Mouse (Mus musculus) cerebellum, adult 2 months (tissue): ENCODE data around the gene Ist1. TPM values are rescaled to one million over a fixed set of nuclear protein-coding genes. Genes with fewer than 3 reads are reported as not detected.

Experiments
- DNase-seq, 2 experiments: peaks; one replicate each; pipeline ENCODE4 v3.0.0; 2021
- H3K27ac ChIP-seq: fragments of 200-500 bp; 2 replicates; pipeline ENCODE4 v1.5.1; 2012; ENCODE audit warnings: low read length, control low read depth, inconsistent platforms; ENCODE audit not compliant: insufficient read depth
- H3K27me3 ChIP-seq: fragments of 200-500 bp; 2 replicates; pipeline ENCODE4 v1.6.1; 2012; ENCODE audit warnings: inconsistent platforms, mild to moderate bottlenecking, low read length, moderate library complexity; ENCODE audit not compliant: control insufficient read depth, insufficient read depth
- H3K4me1 ChIP-seq: fragments of 200-500 bp; 2 replicates; pipeline ENCODE4 v1.6.1; 2011; ENCODE audit warnings: low read length; ENCODE audit not compliant: control insufficient read depth, insufficient read depth
- H3K4me3 ChIP-seq: fragments of 200-500 bp; replicated peaks from 2 replicates; pipeline ENCODE3; 2011; ENCODE audit warnings: mild to moderate bottlenecking, low read depth, low read length, control low read depth; ENCODE audit not compliant: insufficient read depth
- CTCF ChIP-seq: fragments of 200-500 bp; IDR thresholded peaks from 2 replicates; pipeline ENCODE4 v1.5.1; 2011; ENCODE audit warnings: low read depth, mild to moderate bottlenecking, control low read depth, low read length, moderate library complexity, borderline replicate concordance; ENCODE audit not compliant: insufficient read depth
- POLR2A ChIP-seq: fragments of 200-500 bp; IDR thresholded peaks from 2 replicates; pipeline ENCODE4 v1.6.1; 2011; ENCODE audit warnings: low read length, control low read depth, borderline replicate concordance; ENCODE audit not compliant: insufficient read depth
- WGBS: fragments of 180-500 bp; shearing (Covaris S2); methylation state at CpG from one replicate; pipeline ENCODE4 v1.1.7; 2018; 5-methylcytosine and 5-hydroxymethylcytosine counted together
- polyA plus RNA-seq: library from polyadenylated mRNA; depleted of rRNA; stranded (reverse); fragments of >200 nt; gene quantifications from 2 replicates; pipeline ENCODE4 v1.2.3, GENCODE M21; 2012

Gene Ist1
- polyA plus RNA-seq, 1 experiment = 90.7 TPM

DNA sequence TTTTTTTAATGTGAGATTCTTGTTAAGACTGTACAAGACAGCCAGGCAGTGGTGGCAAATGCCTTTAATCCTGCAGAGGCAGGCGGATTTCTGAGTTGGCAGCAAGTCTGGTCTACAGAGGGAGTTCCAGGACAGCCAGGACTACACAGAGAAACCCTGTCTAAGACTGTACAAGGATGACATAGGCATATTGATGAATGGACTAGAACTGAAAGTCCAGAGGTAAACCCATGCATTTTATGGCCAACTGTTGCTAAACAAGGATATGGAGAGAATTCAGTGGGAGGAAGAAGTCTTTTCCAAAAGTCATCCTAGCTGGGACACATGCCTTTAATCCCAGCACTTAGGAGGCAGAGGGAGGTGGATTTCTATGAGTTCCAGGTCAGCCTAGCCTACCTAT lies 4.7 kb upstream of the Ist1 start:
- no peak for TF ChIP-seq POLR2A
- TF ChIP-seq CTCF = no peak
- WGBS = 73% methylated on average over 1 of the region's 1 CpGs
- DNase-seq = no peak

DNA sequence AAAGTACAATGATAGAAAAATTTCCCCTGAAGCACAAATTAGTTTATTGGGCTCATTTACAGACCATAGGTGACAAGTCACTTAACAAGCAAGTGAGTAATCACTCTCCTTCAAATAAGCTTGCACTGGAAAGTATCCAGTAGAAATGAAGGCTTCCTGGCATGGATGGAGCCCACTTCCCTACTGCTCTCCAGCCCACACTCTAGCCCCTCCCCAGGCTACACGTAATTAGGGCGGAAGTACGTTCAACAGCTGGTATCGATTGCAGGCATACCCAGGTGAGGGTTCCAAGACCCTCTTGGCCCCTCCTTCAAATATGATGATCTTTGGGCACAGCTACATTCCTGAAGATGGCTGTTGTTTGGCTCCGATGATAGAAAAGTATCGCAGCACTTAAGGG lies 1.1 kb upstream of the Ist1 start:
- Histone ChIP-seq H3K4me3 (no peak overlapping the region), H3K27ac (no peak overlapping the region), H3K4me1 (peaks cover 6% of the 10 kb centered on the region; the same call in 1 of the 2 replicates), H3K27me3 (no peaks in the 10 kb centered on the region)
- WGBS = 62% methylated on average over 6 of the region's 6 CpGs
- no peak for TF ChIP-seq CTCF
- no peak for TF ChIP-seq POLR2A
- no peak for DNase-seq

More for the DNA sequence above, 4.7 kb upstream of the Ist1 start:
- Histone ChIP-seq H3K27me3 (no peaks in the 10 kb centered on the region), H3K27ac (no peak overlapping the region), H3K4me1 (no peaks in the 10 kb centered on the region; the same call in 1 of the 2 replicates), H3K4me3 (no peak overlapping the region)

DNA sequence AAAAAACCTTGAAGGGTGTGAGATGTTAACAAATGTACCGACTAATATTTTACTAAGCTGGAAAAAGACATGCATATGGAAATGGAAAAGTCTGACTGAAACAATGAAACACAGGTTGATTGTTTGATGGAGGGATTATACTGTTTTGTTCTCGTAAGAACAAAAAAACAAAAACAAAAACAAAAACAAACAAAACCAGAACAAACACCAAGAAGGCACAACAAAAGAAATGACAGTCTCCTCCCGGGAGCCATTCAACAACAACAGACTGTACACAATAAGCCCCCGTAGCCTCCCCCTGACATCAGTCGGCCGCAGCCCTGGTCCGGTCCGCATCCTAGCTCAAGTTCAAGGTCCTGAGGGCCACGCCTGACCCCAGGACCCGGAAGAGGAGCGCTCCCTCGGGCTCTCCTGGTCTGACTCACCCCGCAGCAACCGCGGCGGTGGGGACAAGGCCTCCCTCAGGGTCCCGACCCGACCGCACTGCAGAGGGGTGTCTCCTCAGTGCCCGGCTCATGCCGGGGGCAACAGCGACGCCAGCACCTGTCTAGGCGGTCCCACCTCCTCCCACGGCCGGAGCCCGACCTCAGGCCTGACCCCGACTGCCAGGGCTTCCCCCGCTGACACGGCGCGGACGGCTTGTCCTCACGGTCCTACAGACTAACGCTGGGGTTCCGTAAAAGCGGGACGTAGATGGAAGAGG lies 466 bp downstream of the Ist1 start:
- H3K4me3 ChIP-seq = peak overlapping the region; percentile 96
- no peak for DNase-seq
- peak overlapping the region; percentile 72 for H3K27ac ChIP-seq
- no peaks in the 10 kb centered on the region for H3K27me3 ChIP-seq
- under 1% methylated on average over 38 of the region's 38 CpGs for WGBS
- no peak for TF ChIP-seq POLR2A
- no peak for TF ChIP-seq CTCF
- H3K4me1 ChIP-seq = peaks cover 6% of the 10 kb centered on the region; the same call in 1 of the 2 replicates

DNA sequence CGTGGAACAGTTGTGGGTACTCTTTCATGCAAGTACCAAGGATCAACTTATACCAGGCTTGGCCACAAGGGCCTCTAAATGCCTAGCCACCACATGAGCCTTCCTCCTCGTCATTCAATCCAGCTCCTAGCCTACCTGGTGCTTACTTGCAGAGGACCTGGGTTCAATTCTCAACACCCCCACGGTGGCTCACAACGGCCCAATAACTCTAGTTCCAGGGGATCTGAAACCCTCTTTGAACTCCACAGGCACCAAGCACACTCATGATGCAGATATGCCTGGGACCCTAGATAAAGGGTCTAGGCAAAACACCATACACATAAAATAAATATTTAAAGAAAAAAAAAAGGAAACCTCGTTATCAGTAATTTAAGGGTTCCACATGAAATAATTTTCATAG lies 1.3 kb downstream of the Ist1 start:
- TF ChIP-seq CTCF (peak; percentile 2; the same call in 1 of the 2 replicates), POLR2A (no peak)
- WGBS = 31% methylated on average over 5 of the region's 5 CpGs
- DNase-seq = peak in 1 of 2 experiments; percentile 34

DNA sequence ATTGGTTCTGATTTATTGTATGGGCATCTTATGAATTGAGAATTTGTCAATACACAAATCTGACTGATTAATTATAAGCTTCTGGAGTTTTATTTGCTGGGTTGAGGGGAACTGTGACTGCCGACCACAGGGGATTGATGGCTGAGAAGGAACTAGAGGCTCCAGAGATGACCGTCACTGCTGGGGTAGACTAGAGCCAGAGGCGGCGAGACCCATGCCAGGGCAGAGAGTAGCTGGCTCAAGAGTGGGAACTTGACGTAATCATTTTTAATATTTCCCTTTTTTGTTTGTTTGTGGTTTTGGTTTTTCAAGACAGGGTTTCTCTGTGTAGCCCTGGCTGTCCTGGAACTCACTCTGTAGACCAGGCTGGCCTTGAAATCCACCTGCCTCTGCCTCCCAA lies 5.8 kb downstream of the Ist1 start:
- no peaks in the 10 kb centered on the region for H3K27me3 ChIP-seq
- H3K4me3 ChIP-seq = no peak overlapping the region
- H3K27ac ChIP-seq = no peak overlapping the region
- TF ChIP-seq CTCF = no peak
- DNase-seq = no peak
- WGBS = 72% methylated on average over 5 of the region's 5 CpGs
- H3K4me1 ChIP-seq = peaks cover 10% of the 10 kb centered on the region; the same call in 1 of the 2 replicates

More for the DNA sequence above, 1.3 kb downstream of the Ist1 start:
- H3K27ac ChIP-seq = no peak overlapping the region
- H3K4me3 ChIP-seq = peak overlapping the region; percentile 26
- no peaks in the 10 kb centered on the region for H3K27me3 ChIP-seq
- H3K4me1 ChIP-seq = peaks cover 6% of the 10 kb centered on the region; the same call in 1 of the 2 replicates

DNA sequence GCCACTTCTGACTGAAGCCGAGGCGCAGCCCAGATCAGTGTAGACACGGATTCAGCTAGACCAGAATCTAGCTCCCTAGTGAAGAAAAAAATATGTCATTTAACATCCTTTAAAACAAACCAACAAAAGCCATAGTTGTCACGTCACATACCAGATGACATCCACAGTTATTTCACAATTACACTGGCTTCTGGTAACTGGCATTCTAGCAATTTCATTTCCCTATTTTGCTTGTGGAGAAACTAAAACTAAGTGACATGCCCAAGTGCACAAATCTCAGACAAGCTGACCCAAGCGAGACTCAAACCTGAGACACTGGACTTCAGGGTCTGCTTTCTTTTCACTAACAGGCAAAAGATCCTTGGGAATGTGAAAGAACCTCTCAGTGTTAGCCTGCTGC lies 10.9 kb downstream of the Ist1 start:
- Histone ChIP-seq H3K4me1 (0 out of 2 replicates have a peak, but pooled peaks cover 3% of the 10 kb centered on the region), H3K27ac (no peak overlapping the region), H3K4me3 (no peak overlapping the region), H3K27me3 (no peaks in the 10 kb centered on the region)
- no peak for TF ChIP-seq CTCF
- no peak for TF ChIP-seq POLR2A
- 92% methylated on average over 5 of the region's 5 CpGs for WGBS
- DNase-seq = no peak

DNA sequence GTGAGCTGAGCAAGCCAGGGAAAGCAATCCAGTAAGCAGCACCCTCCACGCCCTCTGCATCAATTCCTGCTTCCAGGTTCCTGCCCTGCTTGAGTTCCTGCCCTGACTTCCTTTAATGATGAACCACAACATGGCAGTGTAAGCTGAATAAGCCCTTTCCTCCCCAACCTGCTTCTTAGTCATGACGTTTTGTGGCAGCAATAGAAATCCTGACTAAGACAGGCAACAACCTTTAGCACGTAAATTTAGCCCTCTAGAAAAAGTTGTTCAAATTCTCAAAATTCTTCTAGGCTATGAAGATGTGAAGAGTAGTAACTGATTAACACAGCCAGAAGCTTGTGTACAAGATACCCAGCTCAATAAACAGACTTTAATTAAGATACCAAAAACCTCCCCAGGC lies 11.5 kb downstream of the Ist1 start:
- no peak for DNase-seq
- Histone ChIP-seq H3K27ac (no peak overlapping the region), H3K4me3 (no peak overlapping the region), H3K4me1 (0 out of 2 replicates have a peak, but pooled peaks cover 3% of the 10 kb centered on the region), H3K27me3 (no peaks in the 10 kb centered on the region)
- 81% methylated on average over 3 of the region's 3 CpGs for WGBS
- TF ChIP-seq POLR2A (no peak), CTCF (no peak)
